Mouse (Mus musculus): ENCODE measurements around the gene Rara. TPM values are rescaled to one million over a fixed set of nuclear protein-coding genes. Genes with fewer than 3 reads are reported as not detected.

The Rara gene
- 125 and 130 TPM in 2 replicates for total RNA-seq (2023)

GRCm38 (mm10) chr11:98927438-98928076 is at the start of gene Rara:
Gene Rara (plus strand): TSS chr11:98927818.

GRCm38 (mm10) chr11:98907437-98908173 is 20.0 kb upstream of the Rara start, which contains the start of gene Cdc6:
Gene Cdc6 (plus strand): TSS chr11:98907801.

GRCm38 (mm10) chr11:98982773-98983133 is 55.1 kb downstream of the Rara start, which contains the start of gene Gjd3:
Gene Gjd3 (minus strand): TSS chr11:98983016.

DNA sequence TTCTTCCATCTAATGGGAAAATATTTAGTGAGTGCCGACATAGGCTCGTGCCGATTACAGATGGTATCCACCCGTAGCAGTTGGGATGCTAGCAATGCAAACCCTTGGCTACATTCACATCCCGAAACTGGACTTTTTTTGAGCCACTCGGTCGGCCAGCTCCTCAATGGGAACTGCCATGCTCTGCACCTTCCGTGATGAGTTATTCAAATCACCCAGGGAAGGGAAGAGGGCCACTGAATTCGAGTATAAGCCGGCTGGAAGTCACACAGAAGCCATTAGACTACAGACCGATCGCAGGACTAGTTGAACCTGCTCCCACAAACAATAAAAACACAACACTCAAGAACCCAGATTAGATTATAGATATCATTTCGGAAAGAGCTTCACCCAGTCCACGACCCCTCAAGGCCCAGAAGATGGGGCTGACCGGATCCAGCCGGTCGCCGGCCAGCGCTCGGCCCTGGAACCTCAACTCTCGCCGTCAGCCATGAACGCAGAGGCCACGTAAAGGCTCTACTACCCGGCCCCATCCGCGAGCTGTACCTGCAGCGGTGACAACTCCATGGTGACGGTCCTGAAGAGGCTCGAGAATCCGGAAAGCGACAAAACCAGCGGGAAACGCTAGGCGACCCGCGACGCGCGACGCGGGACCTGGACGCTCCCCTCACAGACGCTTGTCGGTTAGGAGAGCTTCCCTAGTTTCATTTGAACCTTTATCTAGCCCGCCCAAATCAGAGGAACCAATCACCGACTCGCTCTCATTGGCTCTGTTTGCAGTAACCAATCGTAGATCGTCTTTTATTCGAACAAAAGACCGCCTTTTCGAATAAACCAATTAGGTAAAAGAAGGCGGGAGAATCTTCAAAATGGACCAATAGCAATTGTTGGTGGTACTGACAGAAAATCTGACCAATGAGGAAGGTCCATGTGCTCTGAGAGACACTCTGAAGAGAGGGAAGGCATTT is 96.2 kb downstream of the Rara start, which contains the start of gene Top2a:
Gene Top2a, minus strand, starts transcription at position 690 of the 968 bp plus-strand sequence.

Other genes with a start within 250 kb of the Rara start
- gene Psmd3, start 245.3 kb upstream of the Rara start, total RNA-seq (2023) = 36.3 and 38.7 TPM in 2 replicates
- gene Csf3, start 226.6 kb upstream of the Rara start, total RNA-seq (2023) = not detected in 2 replicates
- 40.2 and 46.5 TPM in 2 replicates for gene Med24, start 198.4 kb upstream of the Rara start, total RNA-seq (2023)
- 20.4 and 31.7 TPM in 2 replicates for gene Thra, start 187.2 kb upstream of the Rara start, total RNA-seq (2023)
- 10.7 and 10.8 TPM in 2 replicates for gene Nr1d1, start 152.5 kb upstream of the Rara start, total RNA-seq (2023)
- 203 and 237 TPM in 2 replicates for gene Msl1, start 132.3 kb upstream of the Rara start, total RNA-seq (2023)
- 64.7 and 83.1 TPM in 2 replicates for gene Casc3, start 122.9 kb upstream of the Rara start, total RNA-seq (2023)
- gene Rapgefl1, start 91.0 kb upstream of the Rara start, total RNA-seq (2023) = 0.19 and 0.59 TPM in 2 replicates
- 31.2 and 34.2 TPM in 2 replicates for gene Wipf2, start 64.2 kb upstream of the Rara start, total RNA-seq (2023)
- gene Cdc6, start 20.0 kb upstream of the Rara start, total RNA-seq (2023) = 25.4 and 32.2 TPM in 2 replicates
- not detected in 2 replicates for gene Gjd3, start 55.2 kb downstream of the Rara start, total RNA-seq (2023)
- 221 and 277 TPM in 2 replicates for gene Top2a, start 96.4 kb downstream of the Rara start, total RNA-seq (2023)
- gene Igfbp4, start 113.4 kb downstream of the Rara start, total RNA-seq (2023) = 29.2 and 47.4 TPM in 2 replicates
- 1.1 and 5.7 TPM in 2 replicates for gene Tns4, start 161.5 kb downstream of the Rara start, total RNA-seq (2023)
- 0.54 and 1.8 TPM in 2 replicates for gene Ccr7, start 227.3 kb downstream of the Rara start, total RNA-seq (2023)

Measured in neutrophil, adult 65 days (primary cell).